Mouse (Mus musculus): ENCODE measurements around the gene Dusp5. TPM values are rescaled to one million over a fixed set of nuclear protein-coding genes. Genes with fewer than 3 reads are reported as not detected.

The Dusp5 gene
- polyA plus RNA-seq (2012; rRNA removed): 1.0 and 1.3 TPM in 2 replicates
- 1.8 and 1.9 TPM in 2 replicates for polyA plus RNA-seq (2014; fragmentation: Nextera tagmentation; extraction: Ambion mirVana)

GRCm38 (mm10) chr19:53528752-53529454 lies at the start of gene Dusp5:
Dusp5 (plus strand) TSS chr19:53529109.
- Histone ChIP-seq H3K27me3 (ENCODE audit: control insufficient read depth, insufficient read depth, low read length) (peaks cover 43% of the 10 kb centered on the region), H3K4me1 (replicated peaks; ENCODE audit: control insufficient read depth in 2 of 2, insufficient read depth in 2 of 2, low read length in 1 of 2) (peaks cover 0 to 7% of the 10 kb centered on the region in 2 experiments; a peak in 1 of 4 replicates), H3K27ac (no peak within 1 kb of the TSS), H3K36me3 (replicated peaks; ENCODE audit: control insufficient read depth, insufficient read depth, low read depth) (no peaks in the 10 kb centered on the region), H3K4me3 (ENCODE audit: insufficient read depth in 1 of 2, low read depth in 2 of 2, low read length in 2 of 2) (peak within 1 kb of the TSS; percentile 59 to 68), H3K9me3 (ENCODE audit: control insufficient read depth, low read length) (no peaks in the 10 kb centered on the region), H3K4me2 (ENCODE audit: low read depth) (peak within 1 kb of the TSS; percentile 72), H3K9ac (replicated peaks) (peak within 1 kb of the TSS; percentile 33)
- peak; percentile 92 for ATAC-seq (ENCODE audit: insufficient read depth)
- DNase-seq (ENCODE audit: low read depth in 3 of 3, low spot score in 3 of 3): peak; percentile 76 to 85 (median 78)
- WGBS (ENCODE audit: insufficient replicate concordance): under 1% methylated on average over 80 of the region's 84 CpGs
- TF ChIP-seq CTCF (IDR thresholded peaks at IDR 0.05; ENCODE audit: low read depth): no peak
- TF ChIP-seq EP300 (IDR thresholded peaks at IDR 0.05; ENCODE audit: low read depth): no peak

GRCm38 (mm10) chr19:53479590-53479989 lies 49.3 kb upstream of the Dusp5 start:
- Histone ChIP-seq H3K27me3 (ENCODE audit: control insufficient read depth, insufficient read depth, low read length) (no peaks in the 10 kb centered on the region), H3K4me1 (replicated peaks; ENCODE audit: control insufficient read depth in 2 of 2, insufficient read depth in 2 of 2, low read length in 1 of 2) (peaks cover 0 to 8% of the 10 kb centered on the region in 2 experiments; a peak in 2 of 4 replicates), H3K9me3 (ENCODE audit: control insufficient read depth, low read length) (no peaks in the 10 kb centered on the region), H3K27ac (no peak overlapping the region), H3K4me2 (ENCODE audit: low read depth) (no peak overlapping the region), H3K4me3 (ENCODE audit: insufficient read depth in 1 of 2, low read depth in 2 of 2, low read length in 2 of 2) (no peak overlapping the region), H3K9ac (replicated peaks) (no peak overlapping the region), H3K36me3 (replicated peaks; ENCODE audit: control insufficient read depth, insufficient read depth, low read depth) (no peaks in the 10 kb centered on the region)
- 11% methylated on average over 8 of the region's 8 CpGs for WGBS (ENCODE audit: insufficient replicate concordance)
- no peak for TF ChIP-seq EP300 (IDR thresholded peaks at IDR 0.05; ENCODE audit: low read depth)
- no peak for TF ChIP-seq CTCF (IDR thresholded peaks at IDR 0.05; ENCODE audit: low read depth)
- DNase-seq (ENCODE audit: low read depth in 3 of 3, low spot score in 3 of 3) (no peak), ATAC-seq (ENCODE audit: insufficient read depth) (no peak)

GRCm38 (mm10) chr19:53482093-53482492 lies 46.8 kb upstream of the Dusp5 start:
- no peak for ATAC-seq (ENCODE audit: insufficient read depth)
- Histone ChIP-seq H3K36me3 (replicated peaks; ENCODE audit: control insufficient read depth, insufficient read depth, low read depth) (no peaks in the 10 kb centered on the region), H3K4me2 (ENCODE audit: low read depth) (no peak overlapping the region), H3K27me3 (ENCODE audit: control insufficient read depth, insufficient read depth, low read length) (no peaks in the 10 kb centered on the region), H3K4me3 (ENCODE audit: insufficient read depth in 1 of 2, low read depth in 2 of 2, low read length in 2 of 2) (no peak overlapping the region), H3K9ac (replicated peaks) (no peak overlapping the region), H3K4me1 (replicated peaks; ENCODE audit: control insufficient read depth in 2 of 2, insufficient read depth in 2 of 2, low read length in 1 of 2) (peaks cover 0 to 6% of the 10 kb centered on the region in 2 experiments; a peak in 2 of 4 replicates), H3K9me3 (ENCODE audit: control insufficient read depth, low read length) (no peaks in the 10 kb centered on the region), H3K27ac (no peak overlapping the region)
- DNase-seq (ENCODE audit: low read depth in 3 of 3, low spot score in 3 of 3): no peak
- 45% methylated on average over 6 of the region's 6 CpGs for WGBS (ENCODE audit: insufficient replicate concordance)
- TF ChIP-seq CTCF (IDR thresholded peaks at IDR 0.05; ENCODE audit: low read depth): no peak
- TF ChIP-seq EP300 (IDR thresholded peaks at IDR 0.05; ENCODE audit: low read depth): no peak

- Histone ChIP-seq H3K9me3 (ENCODE audit: control insufficient read depth, low read length) (no peaks in the 10 kb centered on the region), H3K27ac (no peak overlapping the region), H3K9ac (replicated peaks) (no peak overlapping the region), H3K36me3 (replicated peaks; ENCODE audit: control insufficient read depth, insufficient read depth, low read depth) (no peaks in the 10 kb centered on the region), H3K4me2 (ENCODE audit: low read depth) (no peak overlapping the region), H3K27me3 (ENCODE audit: control insufficient read depth, insufficient read depth, low read length) (no peaks in the 10 kb centered on the region), H3K4me3 (ENCODE audit: insufficient read depth in 1 of 2, low read depth in 2 of 2, low read length in 2 of 2) (no peak overlapping the region), H3K4me1 (replicated peaks; ENCODE audit: control insufficient read depth in 2 of 2, insufficient read depth in 2 of 2, low read length in 1 of 2) (peaks cover 0 to 2% of the 10 kb centered on the region in 2 experiments; a peak in 2 of 4 replicates)
- ATAC-seq (ENCODE audit: insufficient read depth) (no peak), DNase-seq (ENCODE audit: low read depth in 3 of 3, low spot score in 3 of 3) (no peak)
- no peak for TF ChIP-seq CTCF (IDR thresholded peaks at IDR 0.05; ENCODE audit: low read depth)
- TF ChIP-seq EP300 (IDR thresholded peaks at IDR 0.05; ENCODE audit: low read depth): no peak
- 69% methylated on average over 5 of the region's 5 CpGs for WGBS (ENCODE audit: insufficient replicate concordance)
Observed at GRCm38 (mm10) chr19:53482527-53482926, 46.4 kb upstream of the Dusp5 start.

- ATAC-seq (ENCODE audit: insufficient read depth) (no peak), DNase-seq (ENCODE audit: low read depth in 3 of 3, low spot score in 3 of 3) (no peak)
- Histone ChIP-seq H3K27ac (no peak overlapping the region), H3K27me3 (ENCODE audit: control insufficient read depth, insufficient read depth, low read length) (no peaks in the 10 kb centered on the region), H3K9me3 (ENCODE audit: control insufficient read depth, low read length) (no peaks in the 10 kb centered on the region), H3K4me1 (replicated peaks; ENCODE audit: control insufficient read depth in 2 of 2, insufficient read depth in 2 of 2, low read length in 1 of 2) (no peaks in the 10 kb centered on the region; a peak in 2 of 4 replicates), H3K36me3 (replicated peaks; ENCODE audit: control insufficient read depth, insufficient read depth, low read depth) (no peaks in the 10 kb centered on the region), H3K4me2 (ENCODE audit: low read depth) (no peak overlapping the region), H3K4me3 (ENCODE audit: insufficient read depth in 1 of 2, low read depth in 2 of 2, low read length in 2 of 2) (no peak overlapping the region), H3K9ac (replicated peaks) (no peak overlapping the region)
- TF ChIP-seq CTCF (IDR thresholded peaks at IDR 0.05; ENCODE audit: low read depth): no peak
- no peak for TF ChIP-seq EP300 (IDR thresholded peaks at IDR 0.05; ENCODE audit: low read depth)
- 81% methylated on average over 8 of the region's 8 CpGs for WGBS (ENCODE audit: insufficient replicate concordance)
Observed at GRCm38 (mm10) chr19:53483984-53484383, 44.9 kb upstream of the Dusp5 start.
